Mouse (Mus musculus) heart, embryonic 12.5 days (tissue): ENCODE measurements around the gene Mest. TPM values are rescaled to one million over a fixed set of nuclear protein-coding genes. Genes with fewer than 3 reads are reported as not detected.

Source experiments
- ATAC-seq: fragments of 200-750 bp; cut with Nextera tagmentation; 2 replicates; pipeline ENCODE4 v1.8.0; 2017; ENCODE audit warnings: moderate TSS enrichment, moderate library complexity; ENCODE audit not compliant: insufficient number of reproducible peaks, low FRiP score
- H3K27ac ChIP-seq: fragments of 300-500 bp; sonication (generic); 2 replicates; pipeline ENCODE4 v1.5.1; 2016; ENCODE audit warnings: mild to moderate bottlenecking, moderate library complexity; ENCODE audit not compliant: poor library complexity, severe bottlenecking
- H3K27me3 ChIP-seq: fragments of 300-500 bp; sonication (generic); replicated peaks from 2 replicates; pipeline ENCODE4 v1.6.1; 2016; ENCODE audit warnings: mild to moderate bottlenecking, moderate library complexity
- H3K36me3 ChIP-seq: fragments of 300-500 bp; sonication (generic); 2 replicates; pipeline ENCODE4 v1.6.1; 2016; ENCODE audit warnings: mild to moderate bottlenecking, moderate library complexity
- H3K4me1 ChIP-seq: fragments of 300-500 bp; sonication (generic); replicated peaks from 2 replicates; pipeline ENCODE4 v1.6.1; 2016; ENCODE audit warnings: mild to moderate bottlenecking
- H3K4me2 ChIP-seq: fragments of 300-500 bp; sonication (generic); 2 replicates; pipeline ENCODE4 v1.6.1; 2016; ENCODE audit warnings: mild to moderate bottlenecking, moderate library complexity
- H3K4me3 ChIP-seq: fragments of 300-500 bp; sonication (generic); 2 replicates; pipeline ENCODE4 v1.5.1; 2016; ENCODE audit warnings: mild to moderate bottlenecking
- H3K9ac ChIP-seq: fragments of 300-500 bp; sonication (generic); 2 replicates; pipeline ENCODE4 v1.6.1; 2016; ENCODE audit warnings: mild to moderate bottlenecking, moderate library complexity
- H3K9me3 ChIP-seq: fragments of 300-500 bp; sonication (generic); replicated peaks from 2 replicates; pipeline ENCODE4 v1.6.1; 2016; ENCODE audit warnings: mild to moderate bottlenecking, moderate library complexity
- WGBS: fragments of 180-500 bp; shearing (Covaris S2); methylation state at CpG from one replicate; pipeline ENCODE4 v1.1.7; 2016; 5-methylcytosine and 5-hydroxymethylcytosine counted together
- polyA plus RNA-seq: library from polyadenylated mRNA; unstranded; fragments of >200 nt; fragmentation: Nextera tagmentation; extraction: Ambion mirVana; gene quantifications from 2 replicates; pipeline ENCODE4 v1.2.1, GENCODE M21; 2016

Gene Mest
- polyA plus RNA-seq, 1 experiment from 2014 or later, result 3,424 TPM

- no peak overlapping the region for H3K4me2 ChIP-seq
- H3K27me3 ChIP-seq, result no peaks in the 10 kb centered on the region
- ATAC-seq, result no peak
- H3K4me1 ChIP-seq, result peaks cover 16% of the 10 kb centered on the region
- 59% methylated on average over 12 of the region's 12 CpGs for WGBS
- H3K27ac ChIP-seq, result no peak overlapping the region
- H3K9ac ChIP-seq, result no peak overlapping the region
- no peaks in the 10 kb centered on the region for H3K36me3 ChIP-seq
- H3K9me3 ChIP-seq, result peaks cover 11% of the 10 kb centered on the region
- H3K4me3 ChIP-seq, result no peak overlapping the region
Measured at GRCm38 (mm10) chr6:30730301-30730971, 7.1 kb downstream of the Mest start.

- H3K27me3 ChIP-seq, result no peaks in the 10 kb centered on the region
- H3K27ac ChIP-seq, result no peak overlapping the region
- no peak for ATAC-seq
- no peak overlapping the region for H3K4me2 ChIP-seq
- H3K36me3 ChIP-seq, result no peaks in the 10 kb centered on the region
- H3K4me1 ChIP-seq, result peaks cover 16% of the 10 kb centered on the region
- H3K9ac ChIP-seq, result no peak overlapping the region
- H3K4me3 ChIP-seq, result no peak overlapping the region
- WGBS, result 48% methylated on average over 18 of the region's 18 CpGs
- H3K9me3 ChIP-seq, result peaks cover 32% of the 10 kb centered on the region
Measured at GRCm38 (mm10) chr6:30732571-30733130, 9.3 kb downstream of the Mest start.

GRCm38 (mm10) chr6:30734465-30734864, 11.1 kb downstream of the Mest start:
- Histone ChIP-seq H3K4me2 (0 out of 2 replicates have a peak overlapping the region, but pooled peaks have one; percentile 0), H3K27ac (peak overlapping the region; percentile 9; the same call in 1 of the 2 replicates)
- WGBS, result 71% methylated on average over 6 of the region's 6 CpGs

GRCm38 (mm10) chr6:30734988-30735727, 11.8 kb downstream of the Mest start:
- Histone ChIP-seq H3K9me3 (peaks cover 54% of the 10 kb centered on the region), H3K9ac (peak overlapping the region; percentile 68), H3K4me3 (peak overlapping the region; percentile 18), H3K4me1 (peaks cover 12% of the 10 kb centered on the region; the same call in 1 of the 2 replicates), H3K36me3 (peaks cover 8% of the 10 kb centered on the region), H3K27me3 (no peaks in the 10 kb centered on the region), H3K27ac (peak overlapping the region; percentile 76), H3K4me2 (peak overlapping the region; percentile 54)
- 56% methylated on average over 22 of the region's 22 CpGs for WGBS
- ATAC-seq, result no peak

More at GRCm38 (mm10) chr6:30734465-30734864, 11.1 kb downstream of the Mest start:
- Histone ChIP-seq H3K4me1 (peaks cover 16% of the 10 kb centered on the region), H3K27me3 (no peaks in the 10 kb centered on the region), H3K9ac (no peak overlapping the region), H3K36me3 (peaks cover 5% of the 10 kb centered on the region; the same call in 1 of the 2 replicates), H3K9me3 (peaks cover 48% of the 10 kb centered on the region), H3K4me3 (no peak overlapping the region)
- no peak for ATAC-seq

- no peak for ATAC-seq
- Histone ChIP-seq H3K9me3 (peaks cover 60% of the 10 kb centered on the region), H3K27me3 (no peaks in the 10 kb centered on the region), H3K4me2 (peak overlapping the region; percentile 63), H3K36me3 (peaks cover 15% of the 10 kb centered on the region), H3K9ac (peak overlapping the region; percentile 68), H3K4me3 (peak overlapping the region; percentile 18), H3K4me1 (peaks cover 18% of the 10 kb centered on the region; the same call in 1 of the 2 replicates), H3K27ac (peak overlapping the region; percentile 76)
- 46% methylated on average over 15 of the region's 15 CpGs for WGBS
Measured at GRCm38 (mm10) chr6:30735728-30736371, 12.5 kb downstream of the Mest start.

- peak; percentile 8; the same call in 1 of the 2 replicates for ATAC-seq
- H3K9ac ChIP-seq, result no peak overlapping the region
- H3K4me1 ChIP-seq, result peaks cover 18% of the 10 kb centered on the region; the same call in 1 of the 2 replicates
- H3K4me2 ChIP-seq, result peak overlapping the region; percentile 63
- peaks cover 60% of the 10 kb centered on the region for H3K9me3 ChIP-seq
- H3K27ac ChIP-seq, result peak overlapping the region; percentile 73
- WGBS, result 43% methylated on average over 13 of the region's 13 CpGs
- H3K27me3 ChIP-seq, result no peaks in the 10 kb centered on the region
- H3K36me3 ChIP-seq, result peaks cover 15% of the 10 kb centered on the region
- H3K4me3 ChIP-seq, result peak overlapping the region; percentile 69; the same call in 1 of the 2 replicates
Measured at GRCm38 (mm10) chr6:30736372-30736762, 13.0 kb downstream of the Mest start.

- Histone ChIP-seq H3K27me3 (no peaks in the 10 kb centered on the region), H3K36me3 (peaks cover 18% of the 10 kb centered on the region), H3K4me2 (peak overlapping the region; percentile 63), H3K9me3 (peaks cover 60% of the 10 kb centered on the region), H3K27ac (peak overlapping the region; percentile 91), H3K9ac (peak overlapping the region; percentile 45; the same call in 1 of the 2 replicates), H3K4me3 (peak overlapping the region; percentile 69), H3K4me1 (peaks cover 18% of the 10 kb centered on the region; the same call in 1 of the 2 replicates)
- 49% methylated on average over 29 of the region's 29 CpGs for WGBS
- peak; percentile 62 for ATAC-seq
Measured at GRCm38 (mm10) chr6:30736864-30737547, 13.7 kb downstream of the Mest start.

- WGBS, result 50% methylated on average over 66 of the region's 66 CpGs
- H3K36me3 ChIP-seq, result peaks cover 25% of the 10 kb centered on the region
- H3K9me3 ChIP-seq, result peaks cover 56% of the 10 kb centered on the region
- H3K27me3 ChIP-seq, result no peaks in the 10 kb centered on the region
- peak overlapping the region; percentile 69 for H3K4me3 ChIP-seq
- H3K9ac ChIP-seq, result peak overlapping the region; percentile 86
- ATAC-seq, result peak; percentile 76
- peak overlapping the region; percentile 63 for H3K4me2 ChIP-seq
- H3K4me1 ChIP-seq, result peaks cover 15% of the 10 kb centered on the region; the same call in 1 of the 2 replicates
- H3K27ac ChIP-seq, result peak overlapping the region; percentile 91
Measured at GRCm38 (mm10) chr6:30737548-30738463, 14.5 kb downstream of the Mest start.

GRCm38 (mm10) chr6:30738464-30739006, 15.2 kb downstream of the Mest start:
- peak overlapping the region; percentile 63 for H3K4me2 ChIP-seq
- H3K4me1 ChIP-seq, result 0 out of 2 replicates have a peak, but pooled peaks cover 7% of the 10 kb centered on the region
- 49% methylated on average over 20 of the region's 20 CpGs for WGBS
- H3K9ac ChIP-seq, result peak overlapping the region; percentile 86
- no peak for ATAC-seq
- peaks cover 53% of the 10 kb centered on the region for H3K9me3 ChIP-seq
- H3K27ac ChIP-seq, result peak overlapping the region; percentile 91
- H3K36me3 ChIP-seq, result peaks cover 32% of the 10 kb centered on the region
- no peaks in the 10 kb centered on the region for H3K27me3 ChIP-seq
- peak overlapping the region; percentile 69 for H3K4me3 ChIP-seq
